Mouse (Mus musculus) liver, embryonic 16.5 days (tissue): ENCODE results near the gene Avpr1b. TPM values are rescaled to one million over a fixed set of nuclear protein-coding genes. Genes with fewer than 3 reads are reported as not detected.

Experiments
- ATAC-seq: fragments of 200-750 bp; cut with Nextera tagmentation; 2 replicates; pipeline ENCODE4 v1.8.0; 2017; ENCODE audit warnings: low read depth, mild to moderate bottlenecking, moderate number of reproducible peaks, moderate library complexity
- H3K27ac ChIP-seq: fragments of 300-500 bp; sonication (generic); 2 replicates; pipeline ENCODE4 v1.5.1; 2014; ENCODE audit warnings: mild to moderate bottlenecking, low read length
- H3K27me3 ChIP-seq: fragments of 300-500 bp; sonication (generic); 2 replicates; pipeline ENCODE4 v1.6.1; 2014; ENCODE audit warnings: low read depth, low read length, mixed read lengths; ENCODE audit not compliant: control insufficient read depth, insufficient read depth
- H3K36me3 ChIP-seq: fragments of 300-500 bp; sonication (generic); 2 replicates; pipeline ENCODE4 v1.6.1; 2014; ENCODE audit warnings: mild to moderate bottlenecking; ENCODE audit not compliant: control insufficient read depth, insufficient read depth
- H3K4me1 ChIP-seq: fragments of 300-500 bp; sonication (generic); 2 replicates; pipeline ENCODE4 v1.6.1; 2014; ENCODE audit warnings: low read depth, low read length, mixed read lengths; ENCODE audit not compliant: control insufficient read depth
- H3K4me2 ChIP-seq: fragments of 300-500 bp; sonication (generic); 2 replicates; pipeline ENCODE4 v1.6.1; 2014; ENCODE audit warnings: low read depth, low read length, mixed read lengths
- H3K4me3 ChIP-seq: fragments of 300-500 bp; sonication (generic); 2 replicates; pipeline ENCODE4 v1.5.1; 2014; ENCODE audit warnings: low read depth, mild to moderate bottlenecking, low read length
- H3K9ac ChIP-seq: fragments of 300-500 bp; sonication (generic); 2 replicates; pipeline ENCODE4 v1.6.1; 2014; ENCODE audit warnings: low read depth, low read length
- H3K9me3 ChIP-seq: fragments of 300-500 bp; sonication (generic); replicated peaks from 2 replicates; pipeline ENCODE4 v1.6.1; 2016; ENCODE audit warnings: low read length; ENCODE audit not compliant: control insufficient read depth
- WGBS: fragments of 180-500 bp; shearing (Covaris S2); extraction: QIAGEN DNeasy Blood & Tissue Kit; methylation state at CpG from one replicate; pipeline ENCODE4 v1.1.7; 2014; ENCODE audit not compliant: insufficient replicate concordance; 5-methylcytosine and 5-hydroxymethylcytosine counted together
- polyA plus RNA-seq: library from polyadenylated mRNA; unstranded; fragments of >200 nt; fragmentation: Nextera tagmentation; extraction: Ambion mirVana; gene quantifications from 2 replicates; pipeline ENCODE4 v1.2.1, GENCODE M21; 2015

The Avpr1b gene
- polyA plus RNA-seq, 1 experiment from 2014 or later: not detected

GRCm38 (mm10) chr1:131573721-131574120 is 25.3 kb upstream of the Avpr1b start:
- Histone ChIP-seq H3K36me3 (no peaks in the 10 kb centered on the region), H3K4me2 (no peak overlapping the region), H3K4me1 (no peaks in the 10 kb centered on the region), H3K27me3 (no peaks in the 10 kb centered on the region), H3K27ac (no peak overlapping the region), H3K9ac (no peak overlapping the region), H3K9me3 (no peaks in the 10 kb centered on the region), H3K4me3 (no peak overlapping the region)
- ATAC-seq: peak; percentile 95
- WGBS: 79% methylated on average over 14 of the region's 14 CpGs

DNA sequence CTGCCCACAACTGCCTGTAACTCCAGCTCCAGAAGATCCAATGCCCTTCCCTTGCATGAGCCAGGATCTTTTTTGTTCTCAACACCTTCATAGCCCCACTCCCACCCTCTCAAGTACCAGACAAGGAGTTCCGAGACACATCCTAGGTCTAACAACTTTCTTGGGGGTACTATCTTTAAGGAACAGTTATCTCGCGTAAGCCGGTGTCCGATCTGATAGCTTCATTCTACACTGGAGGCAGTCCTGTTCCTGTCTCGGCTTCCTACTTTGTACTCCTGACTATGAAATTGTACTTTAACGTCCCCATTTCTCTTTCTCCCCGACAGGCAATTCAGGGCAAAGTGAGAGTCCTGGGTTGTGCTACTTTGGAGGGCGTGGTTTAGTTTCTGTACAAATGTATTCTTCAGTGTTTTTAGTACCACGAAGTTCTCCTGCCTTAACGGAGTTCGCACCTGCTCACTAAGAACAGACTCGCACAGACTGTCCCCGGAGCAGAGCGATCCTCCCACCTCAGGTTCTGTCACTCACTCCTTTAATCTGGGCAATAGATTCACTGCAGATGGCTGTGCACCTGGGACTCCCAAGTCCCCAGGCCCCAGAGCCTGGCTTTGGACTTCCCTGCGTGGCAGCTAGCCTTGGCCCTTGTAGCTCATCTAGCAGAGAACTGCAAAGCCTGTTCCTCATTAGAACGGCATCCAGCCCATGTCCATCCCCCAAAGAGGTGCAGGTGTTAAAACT is 19.9 kb upstream of the Avpr1b start:
- no peaks in the 10 kb centered on the region for H3K36me3 ChIP-seq
- H3K4me3 ChIP-seq: no peak overlapping the region
- H3K9me3 ChIP-seq: no peaks in the 10 kb centered on the region
- H3K4me2 ChIP-seq: no peak overlapping the region
- WGBS: 63% methylated on average over 17 of the region's 17 CpGs
- no peak overlapping the region for H3K9ac ChIP-seq
- no peaks in the 10 kb centered on the region for H3K27me3 ChIP-seq
- no peak overlapping the region for H3K27ac ChIP-seq
- H3K4me1 ChIP-seq: no peaks in the 10 kb centered on the region
- no peak for ATAC-seq

DNA sequence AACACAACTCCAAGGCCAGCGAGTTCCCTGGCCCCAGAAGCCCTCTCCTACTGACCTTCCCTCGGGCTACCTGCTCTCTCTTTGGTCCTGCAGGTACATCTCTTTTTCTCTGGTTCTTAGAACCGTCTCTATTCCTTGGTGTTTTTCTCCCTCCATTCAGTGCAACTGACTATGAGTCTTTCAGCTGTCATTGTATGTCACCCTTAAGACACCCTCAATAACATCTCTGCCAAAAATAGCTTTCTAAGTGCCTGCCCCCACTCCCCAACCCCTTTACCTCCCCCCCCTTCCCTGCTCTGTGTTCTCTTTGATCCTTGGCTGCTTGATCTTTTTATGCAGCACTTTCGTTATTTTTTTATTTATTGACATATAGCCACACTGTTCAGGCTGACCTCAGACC is 18.6 kb upstream of the Avpr1b start:
- Histone ChIP-seq H3K27ac (no peak overlapping the region), H3K36me3 (no peaks in the 10 kb centered on the region), H3K9ac (no peak overlapping the region), H3K27me3 (no peaks in the 10 kb centered on the region), H3K4me3 (no peak overlapping the region), H3K4me2 (no peak overlapping the region), H3K4me1 (no peaks in the 10 kb centered on the region), H3K9me3 (no peaks in the 10 kb centered on the region)
- no peak for ATAC-seq
- WGBS: 38% methylated on average over 4 of the region's 4 CpGs

DNA sequence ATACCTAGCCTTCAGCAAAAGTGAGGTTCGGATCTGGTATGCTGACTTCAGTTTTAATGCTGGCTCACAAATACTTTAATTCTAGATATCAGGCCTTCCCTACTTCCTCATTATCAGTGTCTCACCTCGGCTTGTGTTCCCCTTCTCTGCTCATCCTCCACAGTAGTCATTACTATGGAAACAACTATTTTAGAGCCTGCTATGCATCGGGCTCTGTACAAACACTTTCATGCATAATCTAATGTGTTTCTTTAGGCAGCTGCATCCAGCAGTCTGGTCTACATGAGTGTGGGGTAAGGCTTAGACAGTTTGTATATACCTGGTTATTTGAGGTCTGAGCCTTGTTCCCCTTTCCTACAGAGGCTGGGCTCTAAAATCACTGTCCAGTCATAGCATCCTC is 15.4 kb upstream of the Avpr1b start:
- Histone ChIP-seq H3K27ac (no peak overlapping the region), H3K9ac (no peak overlapping the region), H3K9me3 (no peaks in the 10 kb centered on the region), H3K27me3 (no peaks in the 10 kb centered on the region), H3K4me1 (no peaks in the 10 kb centered on the region), H3K36me3 (no peaks in the 10 kb centered on the region), H3K4me3 (no peak overlapping the region), H3K4me2 (no peak overlapping the region)
- ATAC-seq: no peak
- WGBS: 49% methylated on average over 3 of the region's 3 CpGs

GRCm38 (mm10) chr1:131586836-131587235 is 12.2 kb upstream of the Avpr1b start:
- 73% methylated on average over 8 of the region's 8 CpGs for WGBS
- no peak overlapping the region for H3K27ac ChIP-seq
- H3K9me3 ChIP-seq: no peaks in the 10 kb centered on the region
- ATAC-seq: no peak
- no peaks in the 10 kb centered on the region for H3K36me3 ChIP-seq
- no peak overlapping the region for H3K4me3 ChIP-seq
- H3K27me3 ChIP-seq: no peaks in the 10 kb centered on the region
- no peak overlapping the region for H3K9ac ChIP-seq
- no peak overlapping the region for H3K4me2 ChIP-seq
- no peaks in the 10 kb centered on the region for H3K4me1 ChIP-seq

- Histone ChIP-seq H3K4me3 (no peak overlapping the region), H3K27me3 (peaks cover 7% of the 10 kb centered on the region; the same call in 1 of the 2 replicates), H3K9me3 (no peaks in the 10 kb centered on the region), H3K4me1 (no peaks in the 10 kb centered on the region), H3K36me3 (no peaks in the 10 kb centered on the region), H3K9ac (no peak overlapping the region), H3K27ac (no peak overlapping the region), H3K4me2 (no peak overlapping the region)
- WGBS: 24% methylated on average over 11 of the region's 11 CpGs
- no peak for ATAC-seq
Measured at GRCm38 (mm10) chr1:131600314-131600713, 1.3 kb downstream of the Avpr1b start.

DNA sequence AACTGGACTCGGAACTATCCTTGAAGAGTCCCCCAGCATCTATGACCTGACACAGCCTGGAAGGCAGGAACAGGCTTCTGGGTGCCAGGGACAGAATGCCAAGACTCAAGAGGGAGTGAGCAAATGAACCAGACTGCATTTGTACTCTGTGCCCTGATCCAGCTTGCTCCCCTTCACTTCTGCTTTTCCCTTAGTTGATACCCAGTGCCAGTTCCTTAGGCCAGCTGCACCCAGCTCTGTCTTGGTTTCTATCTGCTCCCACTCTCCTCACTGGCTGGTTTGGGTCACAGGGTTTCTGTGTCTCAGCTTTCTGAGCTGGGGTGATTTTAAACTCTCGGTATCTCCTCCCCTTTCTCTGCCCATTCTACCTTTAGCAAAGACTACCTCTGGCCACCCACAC is 7.7 kb downstream of the Avpr1b start:
- 57% methylated on average over 2 of the region's 2 CpGs for WGBS
- Histone ChIP-seq H3K4me3 (no peak overlapping the region), H3K9ac (no peak overlapping the region), H3K36me3 (no peaks in the 10 kb centered on the region), H3K4me1 (no peaks in the 10 kb centered on the region), H3K4me2 (no peak overlapping the region), H3K27ac (no peak overlapping the region), H3K27me3 (no peaks in the 10 kb centered on the region; the same call in 1 of the 2 replicates), H3K9me3 (no peaks in the 10 kb centered on the region)
- no peak for ATAC-seq

DNA sequence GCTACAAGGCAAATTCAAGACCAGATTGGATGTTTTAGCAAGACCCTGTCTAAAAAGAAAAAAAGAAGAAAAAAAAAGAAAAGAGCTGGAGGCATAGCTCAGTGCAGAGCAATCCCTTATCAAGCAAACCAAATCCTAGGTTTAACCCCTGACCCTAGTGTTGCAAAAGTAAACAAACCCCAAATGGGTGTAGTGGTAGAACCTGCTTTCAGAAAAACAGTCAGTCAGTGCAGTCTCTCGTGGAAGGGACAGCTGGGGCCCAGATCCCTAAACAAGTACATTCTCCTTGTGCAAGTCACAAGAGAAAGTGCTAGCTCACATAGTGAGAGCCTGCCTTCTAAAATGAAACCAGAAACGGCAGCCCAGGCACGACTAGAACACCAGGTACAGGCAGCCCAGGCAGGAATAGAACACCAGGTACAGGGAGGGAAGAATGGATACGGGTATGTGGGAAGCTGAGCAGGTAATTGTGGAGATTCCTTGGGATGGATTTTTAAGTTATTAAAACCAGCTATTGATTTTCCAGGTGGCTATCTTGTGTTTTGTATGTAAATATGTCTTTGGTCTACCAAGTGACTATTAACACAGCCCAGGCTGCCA is 13.6 kb downstream of the Avpr1b start:
- ATAC-seq: peak; percentile 25
- peak overlapping the region; percentile 27; the same call in 1 of the 2 replicates for H3K4me2 ChIP-seq
- H3K36me3 ChIP-seq: no peaks in the 10 kb centered on the region
- no peaks in the 10 kb centered on the region; the same call in 1 of the 2 replicates for H3K27me3 ChIP-seq
- H3K27ac ChIP-seq: peak overlapping the region; percentile 70
- WGBS: 42% methylated on average over 4 of the region's 4 CpGs
- H3K9ac ChIP-seq: peak overlapping the region; percentile 6; the same call in 1 of the 2 replicates
- H3K4me3 ChIP-seq: no peak overlapping the region
- peaks cover 29% of the 10 kb centered on the region for H3K4me1 ChIP-seq
- no peaks in the 10 kb centered on the region for H3K9me3 ChIP-seq
